Comparison of ENCODE assay signal across 19 mouse cellular contexts in genomic region chr12:115542482-115542881, GRCm38 (mm10).
A peak's percentile ranks its signal among the peaks of the same experiment; 100 is the strongest.
DNase-seq lines count a peak whose midpoint lies in the region; ATAC-seq and TF ChIP-seq lines count a peak whose summit lies in the region.
"Had no signal": no experiment of that assay in that cellular context is flagged by ENCODE, and none has a peak within 500 bp of the region (broad histone marks: within the 10 kb centered on the region; RNA-seq: fewer than 3 reads in every experiment).

No protein-coding gene starts in this region.

- WGBS in intestine, postnatal 0 days: 67% methylated on average over 2 of the region's 2 CpGs

- no peaks in the 10 kb centered on the region for H3K36me3 ChIP-seq in intestine, postnatal 0 days (ENCODE audit: control insufficient read depth, insufficient read depth)
- H3K36me3 ChIP-seq: embryonic facial prominence, embryonic 10.5 days; embryonic facial prominence, embryonic 12.5 days; forebrain, embryonic 15.5 days had no signal

- no peak overlapping the region for H3K27ac ChIP-seq in intestine, postnatal 0 days (ENCODE audit: low read depth, low read length)
- H3K27ac ChIP-seq: embryonic facial prominence, embryonic 10.5 days; embryonic facial prominence, embryonic 12.5 days; forebrain, embryonic 13.5 days; forebrain, embryonic 15.5 days had no signal

- peak; percentile 97 for ATAC-seq in granulocyte monocyte progenitor cell, adult 5-6 weeks (replicated peaks; ENCODE audit: poor library complexity, severe bottlenecking)
- peak; percentile 97 for ATAC-seq in megakaryocyte, adult 5-6 weeks (ENCODE audit: poor library complexity, severe bottlenecking)
- ATAC-seq in intestine, postnatal 0 days: no peak
- ATAC-seq: forebrain, embryonic 13.5 days; forebrain, embryonic 15.5 days; forebrain, postnatal 0 days had no signal

- no peaks in the 10 kb centered on the region for H3K4me1 ChIP-seq in intestine, postnatal 0 days (replicated peaks; ENCODE audit: control insufficient read depth, insufficient read depth, low read length)
- H3K4me1 ChIP-seq: embryonic facial prominence, embryonic 10.5 days; embryonic facial prominence, embryonic 12.5 days; forebrain, embryonic 13.5 days; forebrain, embryonic 15.5 days had no signal

- no peaks in the 10 kb centered on the region for H3K27me3 ChIP-seq in intestine, postnatal 0 days (replicated peaks; ENCODE audit: control insufficient read depth, insufficient read depth, low read length)
- H3K27me3 ChIP-seq: embryonic facial prominence, embryonic 12.5 days; forebrain, embryonic 13.5 days; forebrain, embryonic 15.5 days had no signal

- no peak for DNase-seq in gastrocnemius, postnatal 10 days
- DNase-seq in heart, adult 9 months (ENCODE audit: low spot score in 2 of 2): no peak
- DNase-seq: adrenal gland, adult 2 months; adrenal gland, postnatal 10 days; adrenal gland, postnatal 25 days; cerebellum, adult 11 months; cerebellum, adult 18-20 months; cerebellum, adult 8-10 months; cerebellum, adult 9-11 months; cerebellum, postnatal 14 days; cerebellum, postnatal 36 days; forebrain, postnatal 0 days had no signal

- no peak overlapping the region for H3K9ac ChIP-seq in intestine, postnatal 0 days (ENCODE audit: low read depth, low read length)
- H3K9ac ChIP-seq: embryonic facial prominence, embryonic 12.5 days; forebrain, embryonic 13.5 days; forebrain, embryonic 15.5 days; forebrain, postnatal 0 days had no signal

- no peaks in the 10 kb centered on the region for H3K9me3 ChIP-seq in intestine, postnatal 0 days (ENCODE audit: control insufficient read depth)

- TF ChIP-seq CTCF in intestine, postnatal 0 days (IDR thresholded peaks at IDR 0.05; ENCODE audit: low read depth): no peak

- H3K4me2 ChIP-seq in intestine, postnatal 0 days (replicated peaks; ENCODE audit: low read depth): no peak overlapping the region
- H3K4me2 ChIP-seq: embryonic facial prominence, embryonic 12.5 days; forebrain, embryonic 13.5 days; forebrain, embryonic 15.5 days had no signal

- H3K4me3 ChIP-seq in intestine, postnatal 0 days (ENCODE audit: low read depth, low read length): no peak overlapping the region
- H3K4me3 ChIP-seq: embryonic facial prominence, embryonic 10.5 days; embryonic facial prominence, embryonic 12.5 days; forebrain, embryonic 13.5 days; forebrain, embryonic 15.5 days had no signal
